Mouse (Mus musculus): ENCODE results near the gene Ociad1.

DNA sequence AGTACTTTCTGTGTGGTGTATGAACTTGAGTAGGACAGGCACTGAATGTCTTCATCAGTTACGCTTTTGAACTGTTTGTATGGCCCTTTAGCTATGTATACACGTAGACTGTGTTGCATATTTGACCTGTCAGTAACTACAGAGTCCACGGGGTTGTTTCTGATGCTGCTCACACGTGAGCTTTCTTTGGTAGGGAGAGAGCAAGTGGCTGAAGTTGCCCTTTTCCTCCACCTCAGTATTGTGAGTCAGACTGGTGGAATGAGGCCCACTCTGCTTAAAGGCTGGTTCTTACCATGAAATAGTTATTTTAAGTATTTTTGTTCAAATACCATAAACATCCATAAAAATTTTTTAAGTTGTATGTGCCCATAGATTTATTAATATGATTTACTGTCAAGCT, 16.9 kb downstream of the Ociad1 start:
- TF ChIP-seq POLR2A (IDR thresholded peaks at IDR 0.05; ENCODE audit: insufficient read length, low read depth), result no peak
- no peak for TF ChIP-seq USF1 (IDR thresholded peaks at IDR 0.05; ENCODE audit: low read depth)
- TF ChIP-seq MYOD1 (IDR thresholded peaks at IDR 0.05; ENCODE audit: control insufficient read depth in 1 of 3, insufficient read length in 2 of 3, low read depth in 2 of 3), result no peak
